In the genomic region with DNA sequence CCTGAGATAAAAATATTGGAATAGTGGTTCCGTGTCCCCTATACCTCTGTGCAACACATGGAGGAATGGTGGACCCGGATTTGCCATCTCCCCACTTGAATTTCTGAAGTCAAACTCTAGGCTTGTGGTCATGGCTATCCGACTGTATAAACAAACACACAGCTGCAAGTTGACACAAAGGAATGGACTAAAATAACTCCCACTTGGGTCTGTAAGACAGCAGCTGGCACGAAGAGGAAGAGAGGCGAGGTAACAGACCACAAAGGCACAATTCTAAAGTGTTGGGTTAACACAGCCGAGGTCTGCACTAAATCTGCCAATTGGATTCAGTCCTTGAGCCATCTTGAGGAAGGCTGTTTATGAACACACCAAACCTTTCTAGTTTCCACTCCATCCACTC, we compare ENCODE assay signal across 1 mouse cellular context.
TF ChIP-seq lines count a peak whose summit lies in the region.

No protein-coding gene starts in this region.

TF ChIP-seq in CH12.LX, 34 proteins besides CTCF, POLR2A, EP300 and RAD21 (continued from another document):
- TF ChIP-seq HCFC1 (IDR thresholded peaks at IDR 0.05; ENCODE audit: low read depth, low read length) (no peak), ZMIZ1 (IDR thresholded peaks at IDR 0.05; ENCODE audit: low read depth, low read length) (no peak), PAX5 (IDR thresholded peaks at IDR 0.05; ENCODE audit: low read length) (no peak), BHLHE40 (IDR thresholded peaks at IDR 0.05; ENCODE audit: low read depth, low read length) (no peak), USF2 (conservative IDR thresholded peaks at IDR 0.05; ENCODE audit: low read depth, low read length) (no peak)
